Mouse (Mus musculus): Measurements from ENCODE around the gene Jmjd6. TPM values are rescaled to one million over a fixed set of nuclear protein-coding genes. Genes with fewer than 3 reads are reported as not detected.
"Not testable (repeated sequence)": the region's sequence is repeated elsewhere in the genome, so short reads cannot be mapped to it uniquely, and the experiment has no call there.

Gene Jmjd6
- polyA plus RNA-seq, 1 experiment from 2014 or later: 102 TPM

- WGBS: under 1% methylated on average over 36 of the region's 36 CpGs
- peak overlapping the region; percentile 100 for H3K4me3 ChIP-seq (ENCODE audit: low read depth, low read length)
- peaks cover 16% of the 10 kb centered on the region for H3K36me3 ChIP-seq (ENCODE audit: control insufficient read depth, insufficient read depth, low read length)
- H3K27me3 ChIP-seq (replicated peaks; ENCODE audit: control insufficient read depth, insufficient read depth, low read length): no peaks in the 10 kb centered on the region
- peaks cover 17% of the 10 kb centered on the region for H3K4me1 ChIP-seq (replicated peaks; ENCODE audit: control insufficient read depth, insufficient read depth, low read length)
- ATAC-seq (replicated peaks; ENCODE audit: low FRiP score) (peak; percentile 86), DNase-seq (ENCODE audit: low spot score) (no peak)
- H3K9me3 ChIP-seq (ENCODE audit: control insufficient read depth, low read length): no peaks in the 10 kb centered on the region
- H3K4me2 ChIP-seq: peak overlapping the region; percentile 88
- H3K9ac ChIP-seq (ENCODE audit: low read depth, low read length): peak overlapping the region; percentile 100
- H3K27ac ChIP-seq (ENCODE audit: low read depth, low read length): peak overlapping the region; percentile 100
Observed at GRCm38 (mm10) chr11:116853512-116853928, 10.3 kb upstream of the Jmjd6 start.

DNA sequence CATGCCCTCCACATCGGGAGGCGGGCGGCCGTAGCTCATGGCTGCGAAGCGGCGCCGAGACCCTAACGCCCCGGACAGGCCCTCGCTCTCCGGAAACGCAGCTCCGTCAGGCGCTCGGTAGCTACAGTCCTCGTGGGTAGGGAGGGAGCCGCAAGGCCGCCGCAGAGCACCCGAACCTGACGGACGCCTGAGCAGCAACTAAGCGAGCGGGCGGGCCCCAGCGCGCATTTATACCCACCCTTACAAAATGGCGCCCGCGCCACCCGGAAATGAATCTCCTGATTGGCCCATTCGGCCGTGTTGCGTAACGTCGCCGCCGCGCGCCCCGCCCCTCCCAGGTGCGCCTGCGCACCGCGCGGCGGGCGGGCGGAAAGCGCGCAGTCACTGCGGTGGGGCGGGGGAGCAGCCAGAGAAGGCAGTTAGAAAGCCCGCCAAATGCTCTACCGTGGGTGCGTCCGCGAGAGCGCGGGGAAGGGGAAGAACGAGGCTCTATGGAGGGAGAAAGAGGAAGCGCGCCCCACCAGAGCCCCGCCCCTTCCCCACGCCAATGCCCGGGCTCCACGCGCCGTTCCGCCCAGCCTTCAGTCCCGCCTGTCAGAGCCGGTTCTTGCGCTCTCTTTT lies 9.8 kb upstream of the Jmjd6 start, which contains the start of gene Srsf2:
Gene Srsf2 (minus strand): TSS at position 204 of the 621 bp plus-strand sequence.
- Histone ChIP-seq H3K9ac (ENCODE audit: low read depth, low read length) (peak within 1 kb of the TSS; percentile 100), H3K9me3 (ENCODE audit: control insufficient read depth, low read length) (no peaks in the 10 kb centered on the region), H3K27me3 (replicated peaks; ENCODE audit: control insufficient read depth, insufficient read depth, low read length) (no peaks in the 10 kb centered on the region), H3K4me2 (peak within 1 kb of the TSS; percentile 88), H3K27ac (ENCODE audit: low read depth, low read length) (peak within 1 kb of the TSS; percentile 100), H3K36me3 (ENCODE audit: control insufficient read depth, insufficient read depth, low read length) (peaks cover 18% of the 10 kb centered on the region), H3K4me3 (ENCODE audit: low read depth, low read length) (peak within 1 kb of the TSS; percentile 100), H3K4me1 (replicated peaks; ENCODE audit: control insufficient read depth, insufficient read depth, low read length) (peaks cover 17% of the 10 kb centered on the region)
- ATAC-seq (replicated peaks; ENCODE audit: low FRiP score): peak; percentile 86
- under 1% methylated on average over 74 of the region's 74 CpGs for WGBS
- DNase-seq (ENCODE audit: low spot score): peak; percentile 98

- no peaks in the 10 kb centered on the region for H3K9me3 ChIP-seq (ENCODE audit: control insufficient read depth, low read length)
- DNase-seq (ENCODE audit: low spot score) (peak; percentile 80), ATAC-seq (replicated peaks; ENCODE audit: low FRiP score) (peak; percentile 63)
- H3K4me3 ChIP-seq (ENCODE audit: low read depth, low read length): peak within 1 kb of the TSS; percentile 100
- peaks cover 17% of the 10 kb centered on the region for H3K4me1 ChIP-seq (replicated peaks; ENCODE audit: control insufficient read depth, insufficient read depth, low read length)
- no peaks in the 10 kb centered on the region for H3K27me3 ChIP-seq (replicated peaks; ENCODE audit: control insufficient read depth, insufficient read depth, low read length)
- peak within 1 kb of the TSS; percentile 100 for H3K27ac ChIP-seq (ENCODE audit: low read depth, low read length)
- H3K9ac ChIP-seq (ENCODE audit: low read depth, low read length): peak within 1 kb of the TSS; percentile 100
- peaks cover 18% of the 10 kb centered on the region for H3K36me3 ChIP-seq (ENCODE audit: control insufficient read depth, insufficient read depth, low read length)
- WGBS: under 1% methylated on average over 79 of the region's 91 CpGs
- peak within 1 kb of the TSS; percentile 88 for H3K4me2 ChIP-seq
Observed at GRCm38 (mm10) chr11:116852291-116852890, 9.1 kb upstream of the Jmjd6 start, which contains the start of gene Mfsd11. Gene Mfsd11, plus strand, starts transcription at chr11:116852440.

DNA sequence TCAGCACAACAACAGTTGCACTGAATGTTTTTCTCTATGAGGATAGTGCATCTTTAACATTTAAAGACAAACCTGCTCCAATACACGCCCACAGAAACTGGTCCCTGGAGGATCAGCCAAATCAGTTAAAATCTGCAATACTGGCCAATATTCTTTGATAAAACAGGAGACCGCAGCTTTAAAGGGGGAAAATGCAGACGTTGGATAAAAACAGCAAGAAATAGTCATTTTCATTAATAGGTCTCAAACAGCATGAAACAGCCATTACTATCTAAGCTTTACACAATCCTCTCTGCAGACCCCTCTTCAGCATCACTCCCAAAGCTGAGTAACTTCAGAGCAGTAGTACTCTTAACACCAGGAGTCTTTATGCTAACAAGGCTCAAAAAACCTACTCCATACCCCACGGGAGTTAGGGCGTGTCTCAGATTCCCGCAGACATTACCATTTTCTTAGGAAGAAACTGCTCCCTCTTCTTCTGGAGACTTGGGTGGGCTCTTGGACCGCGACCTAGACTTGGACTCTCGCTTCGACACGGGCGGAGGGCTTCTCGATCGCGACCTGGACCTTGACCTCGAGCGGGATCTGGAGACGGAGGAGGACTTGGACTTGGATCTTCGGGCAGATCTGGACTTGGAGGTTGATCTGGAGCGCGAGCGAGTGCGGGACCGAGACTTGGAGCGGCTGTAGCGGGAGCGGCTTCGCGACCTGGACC lies 8.5 kb upstream of the Jmjd6 start:
- H3K27me3 ChIP-seq (replicated peaks; ENCODE audit: control insufficient read depth, insufficient read depth, low read length): no peaks in the 10 kb centered on the region
- ATAC-seq (replicated peaks; ENCODE audit: low FRiP score): no peak
- peak overlapping the region; percentile 100 for H3K4me3 ChIP-seq (ENCODE audit: low read depth, low read length)
- WGBS: under 1% methylated on average over 29 of the region's 29 CpGs
- peak overlapping the region; percentile 100 for H3K27ac ChIP-seq (ENCODE audit: low read depth, low read length)
- no peaks in the 10 kb centered on the region for H3K9me3 ChIP-seq (ENCODE audit: control insufficient read depth, low read length)
- H3K4me1 ChIP-seq (replicated peaks; ENCODE audit: control insufficient read depth, insufficient read depth, low read length): peaks cover 17% of the 10 kb centered on the region
- H3K9ac ChIP-seq (ENCODE audit: low read depth, low read length): peak overlapping the region; percentile 100
- H3K4me2 ChIP-seq: peak overlapping the region; percentile 88
- DNase-seq (ENCODE audit: low spot score): no peak
- peaks cover 18% of the 10 kb centered on the region for H3K36me3 ChIP-seq (ENCODE audit: control insufficient read depth, insufficient read depth, low read length)

- no peak for ATAC-seq (replicated peaks; ENCODE audit: low FRiP score)
- Histone ChIP-seq H3K36me3 (ENCODE audit: control insufficient read depth, insufficient read depth, low read length) (peaks cover 18% of the 10 kb centered on the region), H3K4me2 (peak overlapping the region; percentile 88), H3K9ac (ENCODE audit: low read depth, low read length) (peak overlapping the region; percentile 100), H3K27me3 (replicated peaks; ENCODE audit: control insufficient read depth, insufficient read depth, low read length) (no peaks in the 10 kb centered on the region), H3K9me3 (ENCODE audit: control insufficient read depth, low read length) (no peaks in the 10 kb centered on the region), H3K4me3 (ENCODE audit: low read depth, low read length) (peak overlapping the region; percentile 100), H3K27ac (ENCODE audit: low read depth, low read length) (peak overlapping the region; percentile 100), H3K4me1 (replicated peaks; ENCODE audit: control insufficient read depth, insufficient read depth, low read length) (peaks cover 17% of the 10 kb centered on the region)
- 27% methylated on average over 6 of the region's 6 CpGs for WGBS
- DNase-seq (ENCODE audit: low spot score): no peak
Observed at GRCm38 (mm10) chr11:116850833-116851477, 7.7 kb upstream of the Jmjd6 start.

- Histone ChIP-seq H3K9me3 (ENCODE audit: control insufficient read depth, low read length) (no peaks in the 10 kb centered on the region), H3K4me2 (peak overlapping the region; percentile 88), H3K27me3 (replicated peaks; ENCODE audit: control insufficient read depth, insufficient read depth, low read length) (no peaks in the 10 kb centered on the region), H3K36me3 (ENCODE audit: control insufficient read depth, insufficient read depth, low read length) (peaks cover 21% of the 10 kb centered on the region), H3K4me1 (replicated peaks; ENCODE audit: control insufficient read depth, insufficient read depth, low read length) (peaks cover 17% of the 10 kb centered on the region), H3K9ac (ENCODE audit: low read depth, low read length) (peak overlapping the region; percentile 51; the same call in 1 of the 2 replicates), H3K27ac (ENCODE audit: low read depth, low read length) (no peak overlapping the region), H3K4me3 (ENCODE audit: low read depth, low read length) (peak overlapping the region; percentile 100)
- ATAC-seq (replicated peaks; ENCODE audit: low FRiP score): no peak
- 41% methylated on average over 4 of the region's 4 CpGs for WGBS
- DNase-seq (ENCODE audit: low spot score): no peak
Observed at GRCm38 (mm10) chr11:116850085-116850484, 6.8 kb upstream of the Jmjd6 start.

DNA sequence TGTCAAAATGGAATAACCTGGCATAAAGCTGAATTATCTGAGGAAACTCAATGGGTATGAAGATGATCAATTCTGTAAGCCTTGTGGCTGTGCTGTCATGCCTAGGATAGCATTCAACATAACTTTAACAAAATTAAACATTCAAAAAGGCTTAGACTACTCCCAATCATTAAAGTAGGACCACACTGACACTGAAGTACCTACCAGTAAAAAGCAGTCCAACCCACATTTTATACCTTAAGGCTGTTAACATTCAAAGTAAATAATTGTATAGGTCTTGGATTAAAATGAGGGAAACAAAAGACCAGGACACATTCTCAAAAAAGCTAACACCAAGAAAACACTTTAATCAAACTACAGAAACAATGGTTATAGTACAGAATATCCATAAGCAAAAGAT lies 6.3 kb upstream of the Jmjd6 start:
- Histone ChIP-seq H3K4me1 (replicated peaks; ENCODE audit: control insufficient read depth, insufficient read depth, low read length) (peaks cover 15% of the 10 kb centered on the region), H3K4me2 (peak overlapping the region; percentile 41), H3K36me3 (ENCODE audit: control insufficient read depth, insufficient read depth, low read length) (peaks cover 21% of the 10 kb centered on the region), H3K27ac (ENCODE audit: low read depth, low read length) (no peak overlapping the region), H3K4me3 (ENCODE audit: low read depth, low read length) (0 out of 2 replicates have a peak overlapping the region, but pooled peaks have one; percentile 17), H3K9ac (ENCODE audit: low read depth, low read length) (no peak overlapping the region), H3K27me3 (replicated peaks; ENCODE audit: control insufficient read depth, insufficient read depth, low read length) (no peaks in the 10 kb centered on the region), H3K9me3 (ENCODE audit: control insufficient read depth, low read length) (no peaks in the 10 kb centered on the region)
- no peak for ATAC-seq (replicated peaks; ENCODE audit: low FRiP score)
- no peak for DNase-seq (ENCODE audit: low spot score)

DNA sequence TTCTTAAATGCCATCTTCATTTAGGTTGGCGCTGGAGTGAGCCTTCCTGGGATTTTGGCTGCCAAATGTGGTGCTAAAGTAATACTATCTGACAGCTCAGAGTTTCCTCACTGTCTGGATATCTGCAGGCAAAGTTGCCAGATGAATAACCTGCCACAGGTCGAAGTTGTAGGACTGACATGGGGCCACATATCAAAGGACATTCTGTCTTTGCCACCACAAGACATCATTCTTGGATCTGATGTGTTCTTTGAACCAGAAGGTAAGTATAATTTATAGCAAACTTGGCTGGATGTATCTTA lies 5.6 kb upstream of the Jmjd6 start:
- Histone ChIP-seq H3K4me3 (ENCODE audit: low read depth, low read length) (peak overlapping the region; percentile 17), H3K36me3 (ENCODE audit: control insufficient read depth, insufficient read depth, low read length) (peaks cover 21% of the 10 kb centered on the region), H3K4me1 (replicated peaks; ENCODE audit: control insufficient read depth, insufficient read depth, low read length) (peaks cover 14% of the 10 kb centered on the region)
- WGBS: 60% methylated on average over 2 of the region's 2 CpGs
- H3K27ac ChIP-seq (ENCODE audit: low read depth, low read length); DNase-seq (ENCODE audit: low spot score); ATAC-seq (replicated peaks; ENCODE audit: low FRiP score); H3K9ac ChIP-seq (ENCODE audit: low read depth, low read length); H3K4me2 ChIP-seq; H3K27me3 ChIP-seq (replicated peaks; ENCODE audit: control insufficient read depth, insufficient read depth, low read length); H3K9me3 ChIP-seq (ENCODE audit: control insufficient read depth, low read length): not testable (repeated sequence)

All from liver, embryonic 11.5 days (tissue).